Mouse (Mus musculus) CD8-positive naive resting alpha-beta T cell, adult 2 months (primary cell): ENCODE data around the gene Pdlim5.
"Not testable (repeated sequence)": the region's sequence is repeated elsewhere in the genome, so short reads cannot be mapped to it uniquely, and the experiment has no call there.

ENCODE experiments used
- DNase-seq, 2 experiments: peaks; one replicate each; pipeline ENCODE4 v3.0.0; 2022; ENCODE audit warnings: low read depth in 2 of 2, low spot score in 2 of 2

The Pdlim5 gene

GRCm38 (mm10) chr3:142395520-142396193 lies at the start of gene Pdlim5:
Gene Pdlim5, minus strand, starts transcription at chr3:142395696.
- DNase-seq = peak; percentile 94 to 96

- no peak for DNase-seq
Observed at GRCm38 (mm10) chr3:142443710-142444043, 48.2 kb upstream of the Pdlim5 start.

- peak; percentile 82 to 87 for DNase-seq
Observed at GRCm38 (mm10) chr3:142443006-142443709, 47.7 kb upstream of the Pdlim5 start.

GRCm38 (mm10) chr3:142442161-142442560 lies 46.7 kb upstream of the Pdlim5 start:
- no peak for DNase-seq

- no peak for DNase-seq
Observed at GRCm38 (mm10) chr3:142441142-142441541, 45.6 kb upstream of the Pdlim5 start.

- DNase-seq = no peak
Observed at GRCm38 (mm10) chr3:142440191-142440590, 44.7 kb upstream of the Pdlim5 start.

- DNase-seq = no peak
Observed at GRCm38 (mm10) chr3:142439591-142440093, 44.1 kb upstream of the Pdlim5 start.

- DNase-seq = not testable (repeated sequence)
Observed at GRCm38 (mm10) chr3:142438630-142439029, 43.1 kb upstream of the Pdlim5 start.

- no peak for DNase-seq
Observed at GRCm38 (mm10) chr3:142436824-142437223, 41.3 kb upstream of the Pdlim5 start.

GRCm38 (mm10) chr3:142436212-142436611 lies 40.7 kb upstream of the Pdlim5 start:
- no peak for DNase-seq

- no peak for DNase-seq
Observed at GRCm38 (mm10) chr3:142434786-142435168, 39.3 kb upstream of the Pdlim5 start.

GRCm38 (mm10) chr3:142434127-142434785 lies 38.8 kb upstream of the Pdlim5 start:
- no peak for DNase-seq

- no peak for DNase-seq
Observed at GRCm38 (mm10) chr3:142431481-142431880, 36.0 kb upstream of the Pdlim5 start.

- DNase-seq = no peak
Observed at GRCm38 (mm10) chr3:142430048-142430447, 34.6 kb upstream of the Pdlim5 start.

- no peak for DNase-seq
Observed at GRCm38 (mm10) chr3:142426806-142427205, 31.3 kb upstream of the Pdlim5 start.

GRCm38 (mm10) chr3:142424134-142424533 lies 28.6 kb upstream of the Pdlim5 start:
- no peak for DNase-seq

- DNase-seq = no peak
Observed at GRCm38 (mm10) chr3:142423501-142423917, 28.0 kb upstream of the Pdlim5 start.

- no peak for DNase-seq
Observed at GRCm38 (mm10) chr3:142422229-142422628, 26.7 kb upstream of the Pdlim5 start.

GRCm38 (mm10) chr3:142421470-142421869 lies 26.0 kb upstream of the Pdlim5 start:
- DNase-seq = no peak

- DNase-seq = no peak
Observed at GRCm38 (mm10) chr3:142417996-142418395, 22.5 kb upstream of the Pdlim5 start.

- no peak for DNase-seq
Observed at GRCm38 (mm10) chr3:142413345-142413885, 17.9 kb upstream of the Pdlim5 start.

GRCm38 (mm10) chr3:142410930-142411329 lies 15.4 kb upstream of the Pdlim5 start:
- DNase-seq = no peak
